Comparison of ENCODE assay signal across 7 mouse cellular contexts in genomic region chr17:47594969-47595247, GRCm38 (mm10). TPM values are rescaled to one million over a fixed set of nuclear protein-coding genes. Genes with fewer than 3 reads are reported as not detected.
DNase-seq lines count a peak whose midpoint lies in the region; ATAC-seq and TF ChIP-seq lines count a peak whose summit lies in the region.

No protein-coding gene starts in this region.

- H3K4me3 ChIP-seq in lung, embryonic 15.5 days: peak overlapping the region; percentile 95
- peak overlapping the region; percentile 88 for H3K4me3 ChIP-seq in embryonic facial prominence, embryonic 15.5 days (replicated peaks)
- H3K4me3 ChIP-seq in limb, embryonic 10.5 days: peak overlapping the region; percentile 74
- H3K4me3 ChIP-seq in olfactory bulb, adult 2 months (ENCODE audit: insufficient read depth, low read depth, low read length): peak overlapping the region; percentile 29

- H3K36me3 ChIP-seq in lung, embryonic 15.5 days: peaks cover 30% of the 10 kb centered on the region
- peaks cover 29% of the 10 kb centered on the region for H3K36me3 ChIP-seq in embryonic facial prominence, embryonic 15.5 days
- peaks cover 37% of the 10 kb centered on the region for H3K36me3 ChIP-seq in limb, embryonic 10.5 days

- peak overlapping the region; percentile 91 for H3K9ac ChIP-seq in lung, embryonic 15.5 days
- peak overlapping the region; percentile 85 for H3K9ac ChIP-seq in embryonic facial prominence, embryonic 15.5 days

- WGBS in lung, embryonic 15.5 days: 2% methylated on average over 9 of the region's 9 CpGs
- under 1% methylated on average over 8 of the region's 9 CpGs for WGBS in embryonic facial prominence, embryonic 15.5 days
- 0% methylated on average over 8 of the region's 9 CpGs for WGBS in limb, embryonic 10.5 days
- WGBS in olfactory bulb, adult 2 months: 8% methylated on average over 8 of the region's 9 CpGs

- H3K27ac ChIP-seq in lung, embryonic 15.5 days: peak overlapping the region; percentile 96
- H3K27ac ChIP-seq in embryonic facial prominence, embryonic 15.5 days (replicated peaks): peak overlapping the region; percentile 99
- peak overlapping the region; percentile 89 for H3K27ac ChIP-seq in limb, embryonic 10.5 days
- H3K27ac ChIP-seq in olfactory bulb, adult 2 months (ENCODE audit: insufficient read depth, low read depth, low read length): no peak overlapping the region

- TF ChIP-seq POLR2A in olfactory bulb, adult 2 months (IDR thresholded peaks at IDR 0.05; ENCODE audit: insufficient read depth, low read depth, low read length): no peak

- H3K4me2 ChIP-seq in lung, embryonic 15.5 days: peak overlapping the region; percentile 86
- H3K4me2 ChIP-seq in embryonic facial prominence, embryonic 15.5 days (replicated peaks): peak overlapping the region; percentile 79

- ATAC-seq in lung, embryonic 15.5 days (ENCODE audit: borderline replicate concordance, extremely low read depth, low FRiP score, low TSS enrichment): no peak
- ATAC-seq in embryonic facial prominence, embryonic 15.5 days (ENCODE audit: insufficient number of reproducible peaks, low FRiP score, low TSS enrichment, low read depth): no peak

- H3K4me1 ChIP-seq in lung, embryonic 15.5 days: peaks cover 38% of the 10 kb centered on the region
- H3K4me1 ChIP-seq in embryonic facial prominence, embryonic 15.5 days: peaks cover 41% of the 10 kb centered on the region
- H3K4me1 ChIP-seq in limb, embryonic 10.5 days: peaks cover 45% of the 10 kb centered on the region
- peaks cover 30% of the 10 kb centered on the region for H3K4me1 ChIP-seq in olfactory bulb, adult 2 months (ENCODE audit: control insufficient read depth, insufficient read depth, low read length)

- TF ChIP-seq CTCF in olfactory bulb, adult 2 months (IDR thresholded peaks at IDR 0.05; ENCODE audit: insufficient read depth, low read depth, low read length): no peak; the same call in 1 of the 2 replicates

- DNase-seq in lung, postnatal 10 days: no peak
- no peak for DNase-seq in limb, embryonic 10.5 days (ENCODE audit: low spot score)
- no peak for DNase-seq in cerebellum, postnatal 4 days (ENCODE audit: low spot score in 2 of 2)
- DNase-seq in natural killer cell, adult 2 months (ENCODE audit: low spot score in 2 of 2): no peak

- H3K9me3 ChIP-seq in lung, embryonic 15.5 days: no peaks in the 10 kb centered on the region
- H3K9me3 ChIP-seq in embryonic facial prominence, embryonic 15.5 days (replicated peaks): no peaks in the 10 kb centered on the region
- H3K9me3 ChIP-seq in limb, embryonic 10.5 days (replicated peaks): no peaks in the 10 kb centered on the region

- H3K27me3 ChIP-seq in lung, embryonic 15.5 days: no peaks in the 10 kb centered on the region
- H3K27me3 ChIP-seq in embryonic facial prominence, embryonic 15.5 days: no peaks in the 10 kb centered on the region
- H3K27me3 ChIP-seq in limb, embryonic 10.5 days (ENCODE audit: low read depth, poor library complexity, severe bottlenecking): no peaks in the 10 kb centered on the region

RNA-seq across cellular contexts. Expression of gene Bysl, which starts 16.4 kb away (rescaled TPM):
- polyA plus RNA-seq in lung, embryonic 15.5 days (2015; fragmentation: Nextera tagmentation; extraction: Ambion mirVana): 21.9 and 22.9 TPM in 2 replicates
- 23.9 and 24.6 TPM in 2 replicates for polyA plus RNA-seq in embryonic facial prominence, embryonic 15.5 days (2015; fragmentation: Nextera tagmentation; extraction: Ambion mirVana)
- polyA plus RNA-seq in limb, embryonic 10.5 days (2016; fragmentation: Nextera tagmentation; extraction: Ambion mirVana): 41.3 and 48.3 TPM in 2 replicates
- polyA plus RNA-seq in olfactory bulb, adult 2 months (2012; ENCODE audit: insufficient read depth, insufficient read length, low replicate concordance, missing spikeins): not detected in 2 replicates

RNA-seq across cellular contexts. Expression of gene Med20, which starts 16.5 kb away (rescaled TPM):
- 47.8 and 50.3 TPM in 2 replicates for polyA plus RNA-seq in lung, embryonic 15.5 days (2015; fragmentation: Nextera tagmentation; extraction: Ambion mirVana)
- polyA plus RNA-seq in embryonic facial prominence, embryonic 15.5 days (2015; fragmentation: Nextera tagmentation; extraction: Ambion mirVana): 51.9 and 55.2 TPM in 2 replicates
- 51.6 and 53.4 TPM in 2 replicates for polyA plus RNA-seq in limb, embryonic 10.5 days (2016; fragmentation: Nextera tagmentation; extraction: Ambion mirVana)
- polyA plus RNA-seq in olfactory bulb, adult 2 months (2012; ENCODE audit: insufficient read depth, insufficient read length, low replicate concordance, missing spikeins): not detected in 2 replicates

RNA-seq across cellular contexts. Expression of gene Gm20517, which starts 16.5 kb away (rescaled TPM):
- polyA plus RNA-seq in lung, embryonic 15.5 days (2015; fragmentation: Nextera tagmentation; extraction: Ambion mirVana): 0.35 and 1.7 TPM in 2 replicates
- 1.6 TPM in 2 replicates for polyA plus RNA-seq in embryonic facial prominence, embryonic 15.5 days (2015; fragmentation: Nextera tagmentation; extraction: Ambion mirVana)
- 0.81 and 2.1 TPM in 2 replicates for polyA plus RNA-seq in limb, embryonic 10.5 days (2016; fragmentation: Nextera tagmentation; extraction: Ambion mirVana)
- polyA plus RNA-seq in olfactory bulb, adult 2 months (2012; ENCODE audit: insufficient read depth, insufficient read length, low replicate concordance, missing spikeins): not detected in 2 replicates

RNA-seq across cellular contexts. Expression of gene Usp49, which starts 35.6 kb away (rescaled TPM):
- polyA plus RNA-seq in lung, embryonic 15.5 days (2015; fragmentation: Nextera tagmentation; extraction: Ambion mirVana): 4.2 and 4.3 TPM in 2 replicates
- polyA plus RNA-seq in embryonic facial prominence, embryonic 15.5 days (2015; fragmentation: Nextera tagmentation; extraction: Ambion mirVana): 4.4 and 5.2 TPM in 2 replicates
- polyA plus RNA-seq in limb, embryonic 10.5 days (2016; fragmentation: Nextera tagmentation; extraction: Ambion mirVana): 5.5 and 6.8 TPM in 2 replicates
- polyA plus RNA-seq in olfactory bulb, adult 2 months (2012; ENCODE audit: insufficient read depth, insufficient read length, low replicate concordance, missing spikeins): not detected in 2 replicates

Comparison
In these comparisons a context has a peak if more than half of its experiments do, and no peak if none do; other contexts are left out.
1. H3K4me3 ChIP-seq: peak in every context shown above with its lines; median percentile 95 in lung, embryonic 15.5 days; 88 in embryonic facial prominence, embryonic 15.5 days; 74 in limb, embryonic 10.5 days; 29 in olfactory bulb, adult 2 months.
2. RNA of gene Med20, which starts 16.5 kb away (polyA plus RNA-seq): 51.9 to 55.2 TPM in embryonic facial prominence, embryonic 15.5 days, 51.6 to 53.4 TPM in limb, embryonic 10.5 days and 47.8 to 50.3 TPM in lung, embryonic 15.5 days; not detected in olfactory bulb, adult 2 months; every median in the first group is over 10 times any median in the second.